Mouse (Mus musculus): ENCODE measurements at regions not wholly inside any gene's neighbourhood (a gene's known extent, or its start where the extent isn't known, plus 50 kb on each side); places are given as distances from the start of the nearest gene placed in this dataset.

DNA sequence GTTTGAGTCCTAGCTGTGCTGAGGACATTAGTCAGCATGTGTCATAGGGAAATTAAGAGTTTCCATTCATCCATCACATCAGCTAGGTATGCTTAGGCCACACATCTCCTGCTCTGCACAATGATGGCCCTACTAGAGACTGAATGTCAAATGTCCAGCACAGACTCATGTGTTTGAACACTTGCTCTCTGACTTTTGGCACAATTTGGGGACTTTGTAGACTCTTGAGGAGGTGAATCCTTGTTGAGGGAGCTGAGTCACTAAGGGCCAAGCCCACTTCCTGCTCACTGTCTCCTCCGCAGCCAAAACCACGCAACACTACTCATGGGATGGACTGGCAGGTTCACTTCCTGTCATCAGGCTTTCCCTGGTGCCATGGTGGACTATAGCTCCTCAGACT, 308.2 kb downstream of the Sorl1 start:
- TF ChIP-seq CTCF (IDR thresholded peaks at IDR 0.05; ENCODE audit: low read depth), result no peak
- no peak for TF ChIP-seq EP300 (IDR thresholded peaks at IDR 0.05; ENCODE audit: low read depth)
